Mouse (Mus musculus) spleen, adult 12 weeks (tissue): ENCODE measurements at regions not wholly inside any gene's neighbourhood (a gene's known extent, or its start where the extent isn't known, plus 50 kb on each side); places are given as distances from the start of the nearest gene placed in this dataset.

Experiments used
- DNase-seq: peaks from one replicate; pipeline ENCODE4 v3.0.0; 2022; ENCODE audit warnings: low spot score

GRCm38 (mm10) chr7:134436917-134437316, 51.5 kb upstream of the D7Ertd443e start:
- DNase-seq = no peak

GRCm38 (mm10) chr7:134439281-134439680, 53.8 kb upstream of the D7Ertd443e start:
- DNase-seq = no peak

DNA sequence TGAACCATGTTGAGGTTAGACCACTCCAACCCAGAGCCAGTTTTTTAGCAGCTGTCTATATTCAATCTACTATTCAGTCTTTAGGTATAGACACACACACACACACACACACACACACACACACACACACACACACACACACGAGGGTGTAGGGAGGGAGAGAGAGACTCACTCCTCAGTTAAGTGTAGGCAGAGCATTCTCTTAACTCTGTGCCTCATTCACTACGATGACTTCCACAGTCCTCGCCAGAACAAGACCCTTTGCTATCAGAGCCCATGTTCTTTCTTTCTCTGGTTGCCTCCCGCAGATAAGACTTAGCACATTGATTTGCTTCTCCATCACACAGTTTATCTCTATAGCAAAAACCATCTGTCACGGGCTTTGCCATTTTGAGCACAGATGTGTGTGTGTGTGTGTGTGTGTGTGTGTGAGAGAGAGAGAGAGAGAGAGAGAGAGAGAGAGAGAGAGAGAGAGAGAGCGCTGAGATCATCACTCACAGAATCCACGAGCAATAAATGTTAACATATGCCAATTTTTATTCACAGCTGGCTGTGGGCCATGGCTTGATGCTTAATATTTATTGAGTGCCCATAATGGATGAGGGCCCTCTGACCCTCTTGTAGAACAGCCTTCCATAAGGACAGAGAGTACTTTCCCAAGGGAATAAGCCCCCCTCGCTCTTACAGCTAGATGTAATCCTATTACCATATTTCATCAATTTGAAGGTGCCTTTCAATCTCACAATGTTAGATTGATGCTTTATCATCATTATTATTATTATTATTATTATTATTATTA, 59.7 kb upstream of the D7Ertd443e start:
- no peak for DNase-seq

DNA sequence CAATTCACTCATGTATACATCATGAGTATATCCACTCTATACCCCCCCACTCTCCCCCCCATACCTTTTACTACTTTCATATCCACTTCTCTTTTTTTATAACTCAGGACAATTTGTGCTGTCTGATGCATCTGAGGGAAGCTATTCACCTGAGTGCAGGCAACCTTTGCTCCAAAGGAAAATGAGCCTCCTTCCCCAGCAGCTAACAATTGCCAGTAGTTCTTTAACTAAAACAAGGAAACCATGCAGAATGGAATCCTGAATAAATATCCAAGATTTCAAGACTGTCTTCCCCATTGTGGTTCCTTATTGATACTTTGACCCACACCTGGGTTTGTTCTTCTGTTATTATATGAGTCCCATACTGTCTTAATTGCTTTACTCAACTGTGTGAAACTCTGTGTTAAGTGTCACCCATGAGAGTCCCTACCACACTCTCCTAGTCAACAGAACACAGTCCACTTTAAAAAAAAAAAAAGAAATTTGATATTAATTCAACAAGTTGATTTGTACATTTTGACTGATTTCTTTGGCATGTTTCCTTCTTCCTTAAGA, 62.3 kb upstream of the D7Ertd443e start:
- DNase-seq = no peak

DNA sequence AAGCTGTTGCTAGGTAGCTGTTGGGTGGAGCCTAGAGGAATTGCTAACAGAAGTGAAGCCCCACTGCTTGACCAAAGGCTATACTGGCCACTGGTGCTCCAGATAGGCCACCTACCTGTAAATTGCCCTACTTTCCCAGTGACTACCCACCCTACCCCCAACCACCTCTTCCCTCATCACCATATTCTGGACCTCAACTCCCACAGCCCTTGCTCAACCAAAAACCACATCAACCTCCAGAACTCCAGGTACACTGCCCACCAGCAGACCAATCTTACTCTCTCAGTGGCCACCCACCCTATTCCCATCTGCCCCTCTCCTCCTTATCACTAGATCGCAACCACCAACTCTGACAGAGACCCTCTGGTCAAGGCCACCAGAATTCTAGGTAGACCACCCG, 63.4 kb upstream of the D7Ertd443e start:
- DNase-seq = no peak

GRCm38 (mm10) chr7:134462677-134463076, 77.2 kb upstream of the D7Ertd443e start:
- DNase-seq = no peak

GRCm38 (mm10) chr7:134463380-134463779, 77.9 kb upstream of the D7Ertd443e start:
- no peak for DNase-seq

GRCm38 (mm10) chr7:134467216-134467615, 81.8 kb upstream of the D7Ertd443e start:
- DNase-seq = no peak

GRCm38 (mm10) chr7:134471286-134471685, 85.8 kb upstream of the D7Ertd443e start:
- no peak for DNase-seq

GRCm38 (mm10) chr7:134491326-134491725, 105.9 kb upstream of the D7Ertd443e start:
- DNase-seq = no peak

- DNase-seq = no peak
These were observed 111.8 kb upstream of the D7Ertd443e start for GRCm38 (mm10) chr7:134497219-134497618.

DNA sequence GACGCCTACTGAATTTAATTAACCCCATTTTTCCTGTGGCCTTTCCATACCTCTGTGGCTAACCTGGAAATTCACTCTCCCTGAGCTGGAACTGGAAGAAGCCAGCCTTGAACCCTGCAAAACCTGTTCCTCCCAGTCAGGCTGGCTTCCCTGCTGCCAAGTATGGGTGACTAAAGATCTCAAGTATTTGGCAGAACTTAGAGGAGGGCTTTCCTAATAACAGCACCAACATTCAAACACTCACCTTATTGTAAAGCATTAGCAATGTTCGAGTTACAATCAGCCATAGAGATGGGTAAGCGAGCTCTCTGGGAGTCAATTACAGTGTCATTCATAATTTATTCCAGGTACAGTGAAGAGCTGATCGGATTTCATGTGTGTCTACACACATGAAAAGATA, 112.4 kb upstream of the D7Ertd443e start:
- no peak for DNase-seq

DNA sequence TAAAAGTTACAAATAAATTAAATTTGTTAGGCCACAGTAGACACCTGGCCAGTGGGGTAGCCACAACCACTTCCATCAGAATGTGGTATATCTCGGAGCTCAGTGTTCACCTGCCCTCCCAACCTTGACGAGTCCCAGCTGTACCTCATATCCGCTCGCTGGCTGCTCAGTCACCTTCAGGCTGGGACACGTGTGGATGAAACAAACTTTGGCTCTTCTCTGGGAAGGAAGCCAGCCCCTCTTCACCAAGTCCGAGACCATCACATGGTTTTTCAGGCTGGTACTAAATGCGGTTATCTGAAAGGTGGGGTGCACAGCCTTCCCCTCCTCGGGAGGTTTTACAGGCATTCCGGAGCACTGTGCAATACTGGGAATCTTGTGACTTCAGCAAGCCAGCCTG, 113.3 kb upstream of the D7Ertd443e start:
- no peak for DNase-seq

- no peak for DNase-seq
These were observed 114.0 kb upstream of the D7Ertd443e start for GRCm38 (mm10) chr7:134499429-134499828.

DNA sequence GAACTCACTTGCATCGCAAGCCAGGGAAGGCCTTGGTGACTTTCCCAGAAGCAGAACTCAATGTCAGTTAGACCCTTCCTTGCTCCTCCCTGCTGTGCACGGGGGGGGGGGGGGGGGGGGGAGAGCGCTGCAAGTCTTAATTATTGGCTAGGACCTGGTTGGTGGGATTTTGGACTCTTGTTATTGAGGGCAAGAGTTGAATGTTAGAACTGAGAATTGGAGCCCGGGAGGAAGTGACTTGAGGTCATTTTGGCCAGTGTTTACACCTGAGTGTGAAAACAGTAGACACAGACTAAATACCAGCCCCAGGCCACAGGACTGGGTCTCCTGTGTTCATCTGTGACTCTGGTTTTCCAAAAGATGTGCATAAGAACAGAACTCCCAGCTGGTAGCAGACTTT, 114.7 kb upstream of the D7Ertd443e start:
- no peak for DNase-seq

GRCm38 (mm10) chr7:134501079-134501478, 115.6 kb upstream of the D7Ertd443e start:
- DNase-seq = no peak

GRCm38 (mm10) chr7:134510333-134510928, 125.0 kb upstream of the D7Ertd443e start:
- DNase-seq = no peak

GRCm38 (mm10) chr7:134519372-134519975, 134.0 kb upstream of the D7Ertd443e start:
- no peak for DNase-seq

DNA sequence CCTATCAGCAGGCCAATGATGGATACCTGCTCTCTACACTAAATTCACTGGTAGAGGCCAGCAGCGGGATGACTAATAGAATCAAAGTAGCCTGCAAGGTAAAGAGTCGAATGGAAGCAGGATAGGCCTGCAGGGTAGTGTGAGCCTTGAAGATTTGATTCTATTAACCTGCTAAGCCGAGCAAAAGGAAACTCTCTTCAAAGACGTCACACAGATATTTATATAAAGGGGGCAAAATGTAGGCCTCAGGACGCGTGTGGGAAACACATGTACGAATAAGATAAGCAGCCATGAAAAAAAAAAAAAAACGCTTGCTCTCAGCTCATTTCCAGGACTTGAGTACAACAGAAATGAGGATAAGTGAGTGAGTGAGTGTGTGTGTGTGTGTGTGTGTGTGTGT, 138.4 kb upstream of the D7Ertd443e start:
- no peak for DNase-seq

DNA sequence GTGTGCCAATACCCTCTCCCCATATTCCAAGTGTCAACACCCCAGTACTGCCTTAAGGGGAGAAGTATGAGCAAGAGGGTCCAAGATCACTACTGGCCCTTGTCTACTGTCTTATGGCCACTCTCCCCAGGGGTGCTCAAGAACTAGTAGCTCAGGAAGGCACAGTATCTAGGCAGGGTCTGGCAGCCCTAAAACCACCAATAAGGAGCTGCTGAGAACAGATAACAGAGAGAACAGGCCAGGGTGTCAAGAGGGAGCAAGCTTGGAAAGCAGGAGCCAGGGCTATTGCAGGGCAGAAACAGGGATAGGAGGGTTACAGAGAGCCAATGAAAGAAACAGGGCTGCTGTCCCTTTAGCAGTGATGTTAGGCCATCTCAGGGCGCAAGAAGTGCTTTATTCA, 139.6 kb upstream of the D7Ertd443e start:
- DNase-seq = no peak

- no peak for DNase-seq
These were observed 140.0 kb upstream of the D7Ertd443e start for GRCm38 (mm10) chr7:134525461-134525860.

DNA sequence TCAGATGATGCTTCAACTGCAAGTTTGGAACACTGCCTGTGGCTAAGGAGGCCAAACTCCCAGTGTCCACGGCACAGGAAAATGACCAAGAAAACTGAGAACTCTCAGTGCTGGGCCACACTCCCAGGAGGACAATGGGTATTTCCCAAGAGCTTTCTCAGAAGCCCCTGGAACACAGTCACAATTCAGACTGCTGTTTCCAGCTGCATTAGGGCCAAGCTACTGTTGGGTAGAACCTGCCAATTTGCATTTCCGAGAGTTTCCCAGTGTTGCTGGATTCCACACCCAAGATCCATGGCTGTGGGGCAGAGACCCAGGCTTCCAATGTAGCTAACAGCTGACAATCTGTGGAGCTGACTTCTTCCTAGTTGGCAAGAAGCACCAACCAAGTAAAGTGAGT, 141.9 kb upstream of the D7Ertd443e start:
- DNase-seq = no peak

- DNase-seq = no peak
These were observed 142.4 kb upstream of the Dock1 start for GRCm38 (mm10) chr7:134528026-134528425.
